Mouse (Mus musculus) MEL-GATA-1-ER (cell line): Measurements from ENCODE around the gene Camkk2.

Source experiments
- DNase-seq: peaks from one replicate; pipeline ENCODE4 v3.0.0-alpha.2; 2012; ENCODE audit warnings: low read depth; ENCODE audit errors: extremely low read depth

The Camkk2 gene

DNA sequence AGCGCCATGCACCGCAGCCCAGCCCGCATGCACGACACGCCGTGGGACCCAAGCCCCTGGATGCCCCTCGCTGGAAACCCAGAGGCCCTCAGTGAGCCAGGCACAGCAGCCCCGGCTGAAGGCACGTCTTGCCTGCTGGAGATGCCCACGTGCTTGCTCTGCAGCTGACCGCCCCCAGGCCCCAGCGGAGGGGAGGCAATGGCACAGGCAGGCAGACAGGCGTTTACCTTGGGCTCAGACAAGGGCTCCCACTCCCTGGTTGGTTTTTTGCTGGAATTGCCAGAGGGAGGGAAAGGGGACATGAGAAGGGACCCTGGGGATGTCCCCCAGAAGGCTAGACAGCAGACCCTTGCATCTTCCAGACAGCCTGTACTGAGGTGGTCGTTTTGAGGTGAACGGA, 42.4 kb downstream of the Camkk2 start:
- DNase-seq: no peak

DNA sequence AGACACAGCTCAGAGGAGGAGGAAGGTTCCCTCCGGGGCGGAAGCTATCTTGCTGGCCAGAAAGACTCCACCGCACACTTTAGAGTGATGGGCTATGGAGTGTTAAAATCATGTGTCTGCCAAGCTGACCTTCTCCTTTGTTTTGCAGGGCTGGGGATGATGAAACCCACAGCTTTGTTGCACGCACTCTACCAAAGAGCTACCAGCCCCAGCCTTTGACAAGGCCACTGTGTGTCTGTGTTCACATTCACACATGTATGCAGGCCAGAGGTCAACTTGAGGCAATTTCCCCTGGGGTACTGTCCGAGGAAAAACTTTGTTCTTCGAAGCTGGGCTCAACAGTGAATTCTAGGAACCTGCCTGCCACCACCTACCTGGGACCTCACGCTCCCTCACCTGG, 43.4 kb downstream of the Camkk2 start:
- no peak for DNase-seq

DNA sequence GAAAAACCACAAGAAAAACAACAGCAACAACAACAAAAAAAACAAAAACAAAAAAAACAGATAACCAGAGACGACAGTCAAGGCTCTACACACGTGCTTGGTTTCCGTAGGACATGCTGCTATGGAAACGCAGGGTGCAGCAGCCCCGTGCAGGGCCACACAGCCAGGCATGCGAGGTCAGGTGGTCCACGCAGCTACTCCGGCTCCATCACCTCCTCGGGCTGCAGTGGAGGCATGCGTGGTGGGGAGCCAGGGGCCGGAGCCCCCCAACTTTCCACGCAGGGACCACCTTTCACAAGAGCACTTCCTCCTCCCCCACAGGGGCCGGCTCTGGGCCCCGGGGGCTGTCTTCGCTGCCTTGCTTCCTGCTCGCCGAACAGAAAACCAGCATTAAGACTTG, 45.3 kb downstream of the Camkk2 start:
- no peak for DNase-seq

DNA sequence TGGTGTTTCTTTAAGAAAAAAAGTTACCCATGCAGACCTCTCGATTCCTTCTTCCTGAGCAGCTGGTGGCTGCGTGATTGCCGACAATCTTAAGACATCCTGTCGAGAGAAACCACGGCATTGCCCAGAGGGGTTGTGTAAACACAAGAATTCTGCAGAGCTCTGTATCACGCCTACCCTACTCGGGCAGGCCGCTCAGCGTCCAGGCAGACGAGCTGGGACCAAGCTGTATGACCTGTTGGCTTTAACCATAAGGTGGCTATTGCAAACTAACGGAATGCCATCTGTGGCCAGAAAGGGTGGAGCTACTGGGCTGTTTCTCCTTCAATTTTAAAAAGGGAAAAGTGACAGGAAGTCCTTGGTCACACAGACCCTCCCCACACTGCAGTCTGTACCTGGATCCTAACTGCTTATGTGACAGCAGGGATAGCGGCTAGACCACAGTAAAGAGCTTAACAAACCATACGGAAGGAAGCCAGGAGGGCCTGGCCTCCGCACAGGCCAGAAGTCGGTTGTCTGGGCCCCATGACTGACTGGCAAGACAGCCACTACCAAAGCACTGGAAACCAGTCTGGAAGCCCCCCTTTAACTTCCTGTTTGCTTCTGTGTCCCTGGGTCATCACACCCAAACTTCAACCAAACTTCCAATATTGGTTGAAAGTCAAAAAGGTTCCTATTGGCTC, 47.1 kb downstream of the Camkk2 start:
- no peak for DNase-seq

DNA sequence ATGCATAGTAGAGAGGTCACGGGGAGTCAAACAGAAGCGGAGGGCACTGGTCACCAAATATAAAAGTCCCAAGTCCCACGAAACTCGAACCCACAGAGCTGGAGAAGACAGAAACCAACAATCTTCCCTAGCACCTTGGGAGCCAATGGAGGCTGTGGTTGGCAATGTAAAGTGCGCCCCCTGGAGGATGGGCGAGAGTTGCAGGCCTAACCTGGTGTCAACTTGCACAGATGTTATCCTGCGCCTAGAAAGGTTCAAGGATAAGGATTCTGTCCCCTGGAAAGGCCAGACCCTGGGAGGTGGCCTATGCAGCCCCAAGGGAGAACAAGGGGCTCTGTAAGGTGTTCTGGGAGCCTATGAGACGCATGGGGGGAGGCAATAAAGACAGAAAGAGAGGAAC, 47.9 kb downstream of the Camkk2 start:
- no peak for DNase-seq

DNA sequence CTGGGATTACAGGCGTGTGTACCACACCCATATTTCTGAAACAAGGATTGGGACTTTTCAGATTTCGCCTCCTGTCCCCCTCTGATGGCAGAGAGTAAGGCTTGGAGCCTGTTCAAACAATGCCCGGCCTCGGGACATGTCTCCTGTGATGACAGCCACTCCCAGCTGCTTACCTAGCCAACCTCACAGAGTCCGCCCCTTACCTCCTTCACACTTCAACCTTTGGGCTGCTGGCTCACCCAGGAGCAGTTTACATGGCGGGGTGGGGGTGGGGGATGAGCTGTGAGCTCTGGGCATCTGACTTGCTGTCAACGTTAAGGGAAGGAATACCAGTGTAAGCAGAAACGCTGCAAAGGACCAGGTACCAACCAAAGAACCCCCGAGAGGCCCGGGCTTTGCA, 48.4 kb downstream of the Camkk2 start:
- DNase-seq: no peak

- DNase-seq: no peak
Observed at GRCm38 (mm10) chr5:122727096-122727495, 52.1 kb downstream of the Camkk2 start.

DNA sequence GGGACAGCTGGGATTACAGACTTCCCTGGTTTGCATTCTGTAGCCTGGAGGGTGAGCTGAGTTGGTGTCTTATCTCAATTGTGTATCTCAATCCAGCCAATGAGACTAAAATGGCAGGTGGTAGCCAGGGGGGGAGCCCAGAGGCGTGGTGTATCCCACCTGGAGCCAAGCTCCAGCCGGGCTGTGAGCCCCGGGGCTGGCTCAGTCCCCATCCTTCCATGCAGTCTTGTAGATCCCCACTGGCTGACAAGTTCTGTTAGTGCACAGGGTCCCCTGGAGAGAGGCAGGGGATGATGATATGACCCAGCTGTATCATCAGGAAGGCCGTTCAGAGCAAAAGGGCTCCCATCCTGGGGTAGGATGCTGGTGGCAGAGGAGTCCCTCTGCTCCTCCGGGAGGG, 52.6 kb downstream of the Camkk2 start:
- no peak for DNase-seq

- DNase-seq: peak; percentile 62
Observed at GRCm38 (mm10) chr5:122726068-122726467, 53.1 kb downstream of the Camkk2 start.

DNA sequence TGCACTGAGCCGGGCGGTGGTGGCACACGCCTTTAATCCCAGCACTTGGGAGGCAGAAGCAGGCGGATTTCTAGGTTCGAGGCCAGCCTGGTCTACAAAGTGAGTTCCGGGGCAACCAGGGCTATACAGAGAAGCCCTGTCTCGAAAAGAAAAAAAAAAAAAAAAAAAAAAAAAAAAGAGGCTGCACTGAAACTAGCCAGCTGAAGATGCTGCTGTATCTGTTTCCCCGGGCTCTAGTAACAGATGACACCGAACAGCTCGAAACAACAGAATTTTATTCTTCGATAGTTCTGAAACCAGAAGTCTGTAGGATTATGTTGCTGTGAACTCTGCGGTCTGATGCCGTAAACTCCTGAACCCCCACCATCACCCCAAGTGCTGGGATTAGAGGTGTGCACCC, 53.8 kb downstream of the Camkk2 start:
- DNase-seq: no peak

- DNase-seq: no peak
Observed at GRCm38 (mm10) chr5:122719168-122719567, 60.0 kb downstream of the Camkk2 start.

DNA sequence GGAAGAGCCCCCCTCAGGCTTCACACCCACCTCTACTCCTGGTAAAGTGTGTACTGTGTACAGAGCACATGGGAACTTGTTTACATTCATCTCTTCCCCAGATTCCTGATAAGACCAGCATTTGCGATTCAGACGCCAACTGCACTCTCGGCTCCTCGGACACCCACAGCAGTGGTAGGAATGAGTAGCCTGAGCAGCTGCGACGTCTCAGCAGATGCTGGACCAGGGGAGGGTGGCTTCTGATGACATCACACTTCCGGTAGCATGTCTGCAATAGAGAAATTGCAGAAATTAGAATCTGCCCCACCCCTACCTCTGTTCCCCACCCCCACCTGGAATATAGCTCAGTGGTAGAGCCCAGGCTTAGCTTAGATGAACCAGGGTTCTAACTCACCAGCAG, 60.8 kb downstream of the Camkk2 start:
- DNase-seq: no peak

DNA sequence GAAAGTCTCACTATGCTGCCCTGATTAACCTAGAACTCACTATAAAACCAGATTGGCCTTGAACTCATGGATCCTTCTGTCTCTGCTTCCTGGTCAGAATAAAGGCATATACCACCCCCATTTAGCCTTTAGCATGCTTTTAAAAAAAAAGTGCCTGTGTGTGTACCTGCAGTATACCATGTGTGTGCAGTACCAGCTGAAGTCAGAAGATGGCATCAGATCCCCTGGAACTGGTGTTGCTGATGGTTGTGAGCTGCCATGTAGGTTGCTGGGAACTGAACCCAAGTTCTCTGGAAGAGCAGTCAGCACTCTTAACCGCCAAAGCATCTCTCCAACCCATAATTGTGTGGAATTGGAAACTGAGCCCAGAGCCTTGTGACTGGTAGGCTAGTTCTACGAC, 62.4 kb downstream of the Camkk2 start:
- no peak for DNase-seq

GRCm38 (mm10) chr5:122715723-122716122, 63.5 kb downstream of the Camkk2 start:
- DNase-seq: no peak

DNA sequence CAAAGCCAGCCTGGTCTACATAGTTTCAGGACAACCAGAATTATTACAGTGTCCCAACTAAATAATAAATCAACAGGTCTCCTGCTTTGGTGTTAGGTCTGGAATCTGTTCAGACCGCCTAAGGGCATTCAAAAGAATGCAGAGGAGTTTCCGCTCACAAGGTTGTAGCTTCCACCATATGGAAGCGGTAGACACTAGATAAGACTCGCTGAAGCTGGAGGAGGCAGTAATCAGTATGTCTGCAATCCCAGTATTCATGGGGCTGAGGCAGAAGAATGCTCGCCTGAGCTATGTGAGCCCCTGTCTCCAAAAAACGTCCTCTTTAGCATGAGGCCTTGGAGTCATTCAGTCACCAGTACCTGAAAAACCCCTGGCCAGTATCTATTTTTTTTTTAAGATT, 70.4 kb downstream of the Camkk2 start:
- DNase-seq: peak; percentile 58

DNA sequence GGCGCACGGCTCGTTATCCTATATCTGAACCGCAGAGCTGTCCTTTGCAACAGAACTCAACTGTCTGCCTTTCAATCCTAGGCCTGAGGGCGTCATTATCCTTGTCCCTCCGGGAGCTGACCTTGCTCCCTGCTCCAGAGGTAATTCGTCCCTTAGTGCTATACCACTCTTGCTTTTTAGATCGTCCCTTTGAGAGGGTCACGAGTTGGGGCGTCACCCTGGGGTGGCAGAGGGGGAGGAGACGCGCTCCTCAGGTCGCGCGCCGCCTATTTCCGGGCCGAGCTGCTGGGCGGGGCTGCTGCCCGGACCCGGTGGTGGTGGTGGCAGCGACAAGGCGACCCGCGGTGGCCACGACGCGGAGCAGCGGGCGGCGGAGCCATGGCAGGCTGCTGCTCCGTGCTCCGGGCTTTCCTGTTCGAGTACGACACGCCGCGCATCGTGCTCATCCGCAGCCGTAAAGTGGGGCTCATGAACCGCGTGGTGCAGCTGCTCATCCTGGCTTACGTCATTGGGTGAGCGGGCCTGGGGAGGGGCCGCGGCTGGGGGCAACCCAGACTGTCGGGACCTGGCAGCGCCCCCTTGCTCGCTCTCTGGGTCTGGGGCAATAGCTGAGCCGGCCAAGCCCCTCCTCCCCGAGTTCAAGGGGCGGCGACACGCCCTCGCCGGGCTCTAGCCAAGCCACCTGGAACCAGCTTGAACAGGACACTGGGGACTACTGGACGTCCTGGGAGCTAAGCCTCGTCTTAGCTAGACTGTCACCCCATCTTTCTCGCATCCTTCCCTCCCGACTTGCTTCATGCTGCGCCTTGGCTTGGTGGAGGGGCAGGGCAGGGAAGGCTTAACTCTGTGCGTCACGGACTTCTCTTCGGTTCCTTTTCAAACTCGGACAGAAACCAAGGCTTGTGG, 71.7 kb downstream of the Camkk2 start, which contains the start of gene P2rx4:
Gene P2rx4 (plus strand): TSS at position 269 of the 906 bp plus-strand sequence.
- DNase-seq: peak; percentile 61

DNA sequence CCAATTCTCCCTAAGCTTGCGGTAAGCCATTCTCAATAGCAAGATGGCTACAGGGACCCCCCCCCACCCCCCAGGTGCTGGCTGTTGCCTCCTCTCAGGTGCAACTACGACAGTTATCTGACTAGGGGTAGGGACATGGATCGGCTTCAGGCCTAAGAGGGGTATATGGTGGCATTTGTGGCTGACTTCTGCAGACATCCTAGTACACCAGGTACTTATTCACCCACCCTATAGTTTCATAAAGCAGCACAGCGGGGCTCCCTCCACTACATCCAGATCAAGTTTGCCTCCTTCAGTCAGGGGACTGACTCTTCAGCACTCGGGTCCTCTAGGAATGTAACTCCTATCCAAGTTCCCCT, 72.3 kb downstream of the Camkk2 start:
- DNase-seq: no peak

DNA sequence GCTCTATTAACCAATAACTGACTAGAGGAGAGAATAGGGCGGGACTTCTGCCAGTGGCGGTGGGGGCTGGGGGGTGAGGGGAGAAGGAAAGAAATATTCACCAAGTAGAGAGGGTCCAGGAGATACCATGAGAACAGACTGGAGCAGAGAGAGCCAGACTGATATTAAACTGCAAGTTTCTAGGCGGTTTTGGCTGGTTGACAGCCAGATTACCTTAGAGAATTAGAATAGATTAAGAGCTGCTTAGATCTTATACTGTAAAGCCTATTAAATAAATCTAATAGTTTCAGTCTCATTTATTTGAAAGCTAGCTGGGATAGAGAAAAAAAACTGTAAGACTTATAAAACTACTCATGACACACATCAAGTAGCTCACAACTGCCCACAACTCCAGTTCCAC, 74.0 kb downstream of the Camkk2 start:
- no peak for DNase-seq

DNA sequence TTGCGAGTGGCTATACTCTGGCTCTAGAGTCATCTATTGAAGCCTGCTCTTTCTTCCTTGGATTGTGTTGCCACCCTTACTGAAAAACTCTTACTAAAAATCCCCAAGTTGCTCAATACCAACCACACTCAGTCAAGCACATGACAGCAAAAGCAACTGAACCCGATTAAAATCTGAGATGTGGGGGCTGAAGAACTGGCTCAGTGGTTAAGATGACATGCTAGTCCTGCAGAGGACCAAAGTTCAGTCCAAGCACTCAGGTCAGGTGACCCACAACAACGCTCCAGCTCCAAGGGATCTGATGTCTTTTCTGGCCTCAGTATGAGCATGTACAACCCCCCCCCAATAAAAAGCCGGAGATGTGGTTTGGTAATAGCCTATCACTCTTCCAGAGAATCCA, 74.6 kb downstream of the Camkk2 start:
- no peak for DNase-seq

DNA sequence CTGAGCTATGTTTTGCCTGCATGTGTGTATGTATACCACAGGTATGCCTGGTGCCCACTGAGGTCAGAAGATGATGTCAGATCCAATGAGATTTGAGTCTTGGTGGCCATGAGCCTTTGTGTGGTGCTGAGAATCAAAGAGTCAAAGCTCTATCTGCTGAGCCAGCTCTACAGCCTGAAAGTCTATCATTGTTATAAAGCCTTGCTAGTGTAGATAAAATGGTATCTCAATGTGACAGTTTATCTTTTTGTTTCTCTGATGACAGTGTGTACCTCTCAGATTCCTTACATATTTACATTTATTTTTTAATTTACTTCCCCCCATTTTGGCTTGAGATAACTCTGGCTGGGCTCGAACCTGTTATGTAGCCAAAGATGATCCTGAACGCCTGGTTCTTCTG, 75.6 kb downstream of the Camkk2 start:
- no peak for DNase-seq

- no peak for DNase-seq
Observed at GRCm38 (mm10) chr5:122702156-122702555, 77.1 kb downstream of the Camkk2 start.

DNA sequence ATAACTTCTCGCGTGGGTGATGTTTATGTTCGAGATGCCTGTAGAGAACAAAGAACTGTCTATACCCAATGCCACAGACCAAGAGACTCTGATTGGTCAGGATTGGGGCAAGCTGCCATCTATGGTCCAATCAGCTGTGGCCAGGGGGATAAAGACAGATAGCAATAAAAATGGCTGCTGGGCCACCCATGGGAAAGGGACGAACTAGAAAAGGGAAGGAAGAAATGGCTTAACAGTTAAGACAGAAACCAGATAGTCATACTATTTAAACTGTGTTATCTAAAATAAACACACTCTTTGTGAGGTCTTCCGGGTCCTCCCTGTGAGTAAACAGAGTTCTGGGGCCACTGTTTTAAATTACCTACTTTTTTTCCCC, 78.4 kb downstream of the Camkk2 start:
- peak; percentile 91 for DNase-seq
